Mouse (Mus musculus): ENCODE results near the gene Kcnk6. TPM values are rescaled to one million over a fixed set of nuclear protein-coding genes. Genes with fewer than 3 reads are reported as not detected.

Kcnk6 gene
- 1 to 10 TPM; 4.2 to 5.8 TPM for total RNA-seq (2021)

DNA sequence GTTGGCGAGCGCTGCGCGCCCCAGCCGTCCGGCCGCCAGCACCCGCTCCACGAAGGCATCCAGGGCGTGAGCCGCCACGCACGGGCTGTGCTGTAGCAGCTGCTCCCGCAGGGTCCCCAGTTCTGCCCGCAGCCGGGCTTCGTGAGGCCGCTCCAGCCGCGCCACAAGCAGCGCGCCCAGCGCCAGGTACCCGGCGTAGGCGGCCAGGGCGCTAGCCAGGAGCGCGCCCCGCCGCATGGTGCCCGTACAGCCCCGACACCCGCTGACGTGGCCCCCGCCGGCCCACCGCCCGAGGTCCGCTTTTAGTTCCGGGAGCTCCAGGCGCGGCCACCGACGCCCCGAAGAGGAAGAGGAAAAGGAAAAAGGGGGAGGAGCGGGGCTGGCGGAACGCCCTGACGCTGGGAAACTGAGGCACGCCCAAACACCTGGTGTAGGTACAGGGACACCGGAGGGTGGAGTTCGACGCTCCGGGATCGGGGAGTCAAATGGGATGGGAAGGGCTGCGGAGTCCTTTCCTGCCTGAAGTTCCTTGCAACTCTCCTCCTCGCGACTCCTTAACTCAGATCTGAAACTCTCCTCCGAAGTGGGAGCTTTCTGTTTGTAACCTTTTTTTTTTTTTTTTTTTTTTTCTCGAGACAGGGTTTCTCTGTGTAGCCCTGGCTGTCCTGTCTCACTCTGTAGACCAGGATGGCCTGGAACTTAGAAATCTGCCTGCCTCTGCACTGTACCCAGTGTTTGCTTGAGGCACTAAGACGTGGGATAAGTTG lies at the start of gene Kcnk6:
Gene Kcnk6 (minus strand): TSS at position 269 of the 767 bp plus-strand sequence.
- peak; percentile 69 for DNase-seq
- intact Hi-C loops (cut with DNase I) = no loop called here

DNA sequence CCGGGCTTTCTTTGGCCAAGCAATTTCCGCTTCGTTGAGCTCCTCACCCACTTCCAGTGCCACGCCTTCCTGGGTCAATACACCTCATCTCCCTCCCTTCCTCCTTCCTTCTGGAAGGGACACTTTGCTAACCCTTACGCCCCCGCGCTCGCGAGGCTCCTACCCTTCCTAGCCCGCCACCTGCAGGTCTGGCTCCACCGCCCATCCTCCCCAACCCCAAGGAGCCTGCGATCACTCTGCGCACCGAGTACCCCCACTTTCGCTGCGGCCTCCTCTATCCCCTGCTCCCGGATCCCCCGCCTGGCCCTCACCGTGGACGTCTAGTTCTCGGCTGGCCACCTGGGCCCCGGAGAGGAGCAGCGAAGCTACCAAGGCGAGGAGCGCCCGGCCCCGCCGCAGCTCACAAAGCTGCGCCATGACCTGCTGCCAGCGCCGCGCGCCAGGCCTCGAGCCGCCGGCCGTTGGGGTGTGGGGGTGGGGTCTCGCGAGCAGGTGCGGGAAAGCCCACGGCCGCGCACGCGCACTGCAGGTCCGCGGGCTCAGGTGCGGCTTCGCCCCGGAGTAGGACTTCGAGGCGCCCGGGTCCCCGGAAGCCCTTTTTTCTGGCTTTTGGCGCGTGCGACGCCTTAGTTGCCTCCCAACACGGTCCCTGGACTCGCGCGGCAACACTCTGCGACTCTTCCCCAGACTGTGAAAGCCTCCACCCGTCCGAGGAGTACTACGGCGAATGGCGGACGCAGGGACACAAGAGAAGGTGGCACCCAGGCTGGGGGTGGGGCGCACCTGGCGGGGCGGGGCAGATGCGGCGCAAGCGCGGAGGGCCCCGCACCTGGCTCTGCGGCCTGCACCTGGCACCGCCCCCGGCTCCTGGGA lies 49.1 kb upstream of the Kcnk6 start, which contains the start of gene Spint2:
Gene Spint2 (minus strand): TSS at position 712 of the 873 bp plus-strand sequence.
- intact Hi-C loops (cut with DNase I) = loop anchor here (5.0 kb wide), 1 partner anchor 34 kb away; the partner anchor contains the start of gene 2200002D01Rik
- peak; percentile 64 to 69 for DNase-seq

DNA sequence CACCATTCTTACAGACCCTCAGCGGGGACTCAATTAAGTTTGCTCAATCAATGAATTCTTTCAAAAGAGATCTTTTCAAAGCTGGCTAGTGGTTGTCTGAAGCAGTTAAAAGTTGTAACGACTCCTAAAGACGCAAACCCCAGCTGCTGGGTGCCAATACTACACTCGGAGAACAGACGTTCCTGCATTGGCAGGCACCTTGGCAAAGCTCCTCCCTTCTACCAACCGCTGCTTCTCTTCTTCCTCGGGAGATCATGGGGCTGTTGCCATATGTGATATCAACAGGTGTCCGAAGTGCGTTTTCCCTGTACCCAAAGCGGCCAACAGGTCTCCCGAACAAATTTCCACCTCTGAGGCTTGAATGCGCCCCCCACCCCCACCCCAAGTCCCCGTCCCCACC lies 48.5 kb upstream of the Kcnk6 start:
- intact Hi-C loops (cut with DNase I) = loop anchor here (5.0 kb wide), 1 partner anchor 34 kb away; the partner anchor contains the start of gene 2200002D01Rik
- DNase-seq = peak; percentile 36 to 43

DNA sequence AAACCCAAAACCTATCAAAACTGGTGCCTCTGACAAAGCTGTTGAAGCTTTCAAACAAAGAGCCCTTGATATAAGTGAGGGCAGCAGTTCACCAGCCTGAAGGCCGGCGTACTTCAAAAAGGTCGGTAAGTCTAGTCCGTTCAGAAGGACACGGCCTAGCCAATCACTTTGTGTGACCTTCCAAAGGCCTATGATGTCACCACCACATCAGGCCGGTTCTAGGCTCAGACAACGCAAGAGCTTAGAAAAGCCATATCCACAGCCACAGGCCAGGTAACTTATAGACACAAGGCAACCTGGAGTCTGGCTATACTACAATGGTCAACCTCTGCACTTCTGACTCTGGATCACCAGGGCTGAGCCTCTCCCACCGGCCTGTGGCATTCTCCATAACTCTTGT lies 47.6 kb upstream of the Kcnk6 start:
- DNase-seq = no peak
- intact Hi-C loops (cut with DNase I) = loop anchor here (5.0 kb wide), 1 partner anchor 33 kb away; the partner anchor contains the start of gene 2200002D01Rik

DNA sequence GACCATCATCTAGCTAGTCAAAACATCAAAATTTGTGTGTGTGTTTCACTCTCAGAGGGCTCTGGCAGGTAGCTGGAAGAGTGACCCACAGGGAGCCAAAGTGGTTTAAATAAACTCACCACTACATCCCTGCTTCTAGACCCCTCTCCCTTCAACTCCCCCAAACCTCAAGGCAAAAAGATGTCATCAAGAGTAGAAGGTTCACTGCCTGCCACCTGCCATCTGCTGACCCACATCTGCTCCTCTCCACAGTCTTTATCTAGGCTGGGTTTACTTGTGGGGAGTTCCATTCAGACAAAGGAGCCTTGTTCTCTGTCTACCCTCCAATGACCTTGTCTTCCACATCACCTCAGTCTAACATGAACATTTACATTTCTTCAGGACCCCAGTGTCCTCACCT lies 46.9 kb upstream of the Kcnk6 start:
- intact Hi-C loops (cut with DNase I) = no loop called here
- no peak for DNase-seq

DNA sequence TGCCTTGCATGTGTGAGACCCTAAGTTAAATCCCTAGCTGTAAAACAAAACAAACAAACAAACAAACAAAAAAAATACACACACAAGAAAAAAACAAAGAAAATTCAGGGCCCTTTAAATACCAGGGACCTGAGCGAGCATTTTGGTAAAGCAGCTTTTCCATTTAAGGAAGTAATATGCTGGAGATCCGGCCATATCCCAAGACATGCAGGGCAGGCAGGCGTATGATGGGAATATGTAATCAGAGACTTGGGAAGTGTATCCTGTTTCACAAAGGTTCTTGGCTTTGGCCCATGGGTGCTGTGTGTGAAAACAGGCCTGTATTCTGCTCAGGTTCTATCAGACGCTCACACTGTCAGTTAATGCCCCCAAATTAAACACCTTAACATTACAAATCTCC lies 45.2 kb upstream of the Kcnk6 start:
- no peak for DNase-seq

DNA sequence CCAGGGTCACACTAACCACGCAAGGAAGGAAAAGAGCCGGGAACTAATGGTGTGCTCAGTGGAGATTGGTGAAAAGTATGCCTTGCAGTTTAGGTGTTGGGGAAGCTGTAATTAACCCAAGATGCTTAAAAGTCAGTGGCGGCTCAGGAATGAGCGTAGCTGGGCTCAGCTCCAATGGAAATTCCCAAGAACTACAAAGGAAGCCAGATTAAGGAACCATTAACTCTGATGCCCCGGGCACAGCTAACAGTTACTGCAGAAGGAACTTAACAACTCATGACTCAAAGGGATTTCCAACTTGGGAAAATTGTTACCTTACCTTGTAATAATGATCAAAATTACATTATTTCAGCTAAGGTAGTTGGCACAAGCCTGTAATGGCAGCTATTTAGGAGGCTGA lies 44.4 kb upstream of the Kcnk6 start:
- intact Hi-C loops (cut with DNase I) = no loop called here
- no peak for DNase-seq

More for the DNA sequence above, 45.2 kb upstream of the Kcnk6 start:
- intact Hi-C loops (cut with DNase I) = no loop called here

DNA sequence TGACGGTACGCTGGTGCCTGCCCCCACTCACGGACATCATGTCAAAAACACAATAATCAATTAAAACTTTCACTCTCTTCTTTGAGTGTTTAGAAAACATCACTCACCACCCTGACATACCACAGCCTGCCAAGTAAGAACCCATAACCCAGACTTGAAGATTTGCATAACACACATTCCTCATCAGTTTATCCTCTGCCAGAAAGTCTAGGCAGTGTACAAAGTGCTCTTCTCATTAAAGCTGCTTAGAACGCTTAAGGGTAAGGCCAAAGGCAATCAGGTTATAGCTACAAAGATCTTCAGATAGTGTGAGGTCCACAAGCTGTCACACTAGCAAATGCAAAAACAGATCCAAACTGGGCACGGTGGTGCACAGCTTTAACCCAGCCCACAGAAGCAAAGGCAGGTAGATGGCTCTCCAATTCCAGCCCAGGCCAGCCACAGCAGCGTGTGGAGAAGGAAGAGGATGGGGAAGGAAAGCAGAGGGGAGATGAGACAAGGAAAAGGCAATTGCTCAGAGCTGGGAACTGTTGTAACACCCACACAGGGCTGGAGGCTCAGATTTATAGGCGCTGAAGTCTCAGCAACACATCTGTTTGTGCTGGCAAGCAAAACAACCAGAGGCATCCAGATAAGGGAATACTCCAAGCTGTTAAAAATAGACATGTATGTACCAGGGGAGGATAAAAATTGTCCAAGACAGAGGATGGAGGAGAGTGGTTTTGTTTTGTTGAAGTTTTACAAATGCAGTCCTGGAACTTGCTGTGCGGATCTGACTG lies 39.6 kb upstream of the Kcnk6 start:
- peak; percentile 48 to 54 for DNase-seq
- intact Hi-C loops (cut with DNase I) = no loop called here

DNA sequence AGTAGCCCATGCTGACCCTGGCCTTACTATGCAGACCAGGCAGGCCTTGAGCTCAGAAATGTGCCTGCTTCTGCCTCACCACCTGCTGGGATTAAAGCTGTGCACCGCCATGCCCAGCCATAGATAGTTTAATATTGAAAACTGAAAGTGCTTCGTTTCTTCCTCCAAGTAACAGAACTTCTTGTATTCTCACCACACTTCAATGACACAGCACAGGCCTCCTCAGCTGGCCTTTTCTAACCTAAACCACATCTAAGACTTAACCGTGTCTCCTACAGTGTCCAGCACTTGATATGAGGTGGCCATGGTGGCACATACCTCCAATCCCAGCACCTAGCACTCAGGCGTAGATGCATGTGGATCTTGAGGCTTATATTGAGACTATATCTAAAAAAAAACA lies 38.1 kb upstream of the Kcnk6 start:
- intact Hi-C loops (cut with DNase I) = no loop called here
- no peak for DNase-seq

DNA sequence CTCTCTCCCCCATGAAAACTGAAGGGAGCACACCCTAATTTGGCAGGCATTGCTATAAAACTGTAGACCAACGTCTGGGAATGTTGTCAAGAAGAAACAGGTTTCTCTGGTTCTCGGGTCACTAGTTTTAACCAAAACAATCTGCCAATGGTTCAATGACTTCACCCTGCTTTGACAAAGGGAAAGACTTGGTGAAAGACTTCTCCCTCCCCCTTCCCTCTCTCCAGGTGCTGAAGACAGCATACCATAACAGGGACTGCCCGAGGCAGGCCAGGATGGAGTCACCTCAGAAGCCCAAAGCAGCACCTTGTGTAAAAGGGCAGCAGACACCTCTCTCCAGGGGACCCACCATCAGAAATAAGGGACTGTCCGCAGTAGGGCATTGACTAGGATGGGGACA lies 34.6 kb upstream of the Kcnk6 start:
- intact Hi-C loops (cut with DNase I) = no loop called here
- DNase-seq = no peak

DNA sequence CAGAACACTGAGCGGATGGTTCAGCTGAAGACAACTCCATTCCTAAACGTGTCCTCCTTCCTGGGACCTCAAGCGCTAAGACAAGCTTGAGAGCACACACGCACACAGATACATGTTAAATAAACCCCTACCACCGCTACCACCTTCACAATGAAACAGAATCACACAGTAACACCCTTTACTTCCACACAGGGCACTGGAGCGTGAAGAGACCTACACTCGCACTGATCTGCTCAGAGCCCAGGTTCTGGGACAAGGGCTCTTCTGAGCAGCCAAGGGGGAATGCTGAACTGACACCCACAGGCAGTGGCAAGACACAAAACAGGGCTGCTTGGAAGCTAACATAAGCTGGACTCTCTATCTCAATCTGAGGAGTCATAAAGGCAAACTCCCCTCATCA lies 33.3 kb upstream of the Kcnk6 start:
- no peak for DNase-seq
- intact Hi-C loops (cut with DNase I) = no loop called here

DNA sequence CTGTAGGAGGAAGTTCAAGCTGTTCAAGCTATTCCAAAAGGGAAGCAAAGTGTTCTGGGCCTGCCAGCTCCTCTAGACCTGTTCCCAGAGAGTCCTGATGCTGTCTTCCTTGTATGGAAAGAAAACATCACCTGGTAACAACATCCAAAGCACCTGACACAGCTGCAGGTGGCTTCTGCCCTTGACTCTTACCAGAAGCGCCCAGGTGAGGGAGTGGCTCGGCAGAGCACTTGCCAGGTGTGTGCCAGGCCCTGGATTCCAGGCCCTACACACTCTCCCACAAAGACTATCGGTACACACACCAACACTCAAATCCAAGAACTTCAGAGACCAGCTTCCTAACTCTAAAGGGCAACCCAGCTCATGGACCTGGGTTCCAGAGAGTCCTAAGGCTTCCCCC lies 31.5 kb upstream of the Kcnk6 start:
- no peak for DNase-seq
- intact Hi-C loops (cut with DNase I) = no loop called here

DNA sequence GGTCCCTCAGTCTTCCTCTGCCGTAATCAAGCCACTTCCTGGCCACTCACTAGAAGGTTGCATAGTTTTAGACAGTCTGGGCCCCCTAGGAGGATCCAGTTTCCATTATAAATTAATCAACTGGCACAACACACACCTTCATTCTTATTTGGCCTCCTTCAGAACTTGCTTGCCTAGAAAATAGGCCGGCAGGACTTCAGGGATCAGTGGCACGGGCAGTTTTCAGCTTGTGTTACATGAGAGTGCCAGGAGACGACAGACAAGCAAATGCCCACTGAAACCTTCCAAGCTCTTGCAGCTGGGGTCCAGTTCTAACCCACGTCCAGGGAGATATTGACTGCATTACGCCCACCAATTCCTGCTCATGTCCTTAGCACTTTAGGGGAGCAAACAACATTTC lies 29.8 kb upstream of the Kcnk6 start:
- no peak for DNase-seq
- intact Hi-C loops (cut with DNase I) = no loop called here

DNA sequence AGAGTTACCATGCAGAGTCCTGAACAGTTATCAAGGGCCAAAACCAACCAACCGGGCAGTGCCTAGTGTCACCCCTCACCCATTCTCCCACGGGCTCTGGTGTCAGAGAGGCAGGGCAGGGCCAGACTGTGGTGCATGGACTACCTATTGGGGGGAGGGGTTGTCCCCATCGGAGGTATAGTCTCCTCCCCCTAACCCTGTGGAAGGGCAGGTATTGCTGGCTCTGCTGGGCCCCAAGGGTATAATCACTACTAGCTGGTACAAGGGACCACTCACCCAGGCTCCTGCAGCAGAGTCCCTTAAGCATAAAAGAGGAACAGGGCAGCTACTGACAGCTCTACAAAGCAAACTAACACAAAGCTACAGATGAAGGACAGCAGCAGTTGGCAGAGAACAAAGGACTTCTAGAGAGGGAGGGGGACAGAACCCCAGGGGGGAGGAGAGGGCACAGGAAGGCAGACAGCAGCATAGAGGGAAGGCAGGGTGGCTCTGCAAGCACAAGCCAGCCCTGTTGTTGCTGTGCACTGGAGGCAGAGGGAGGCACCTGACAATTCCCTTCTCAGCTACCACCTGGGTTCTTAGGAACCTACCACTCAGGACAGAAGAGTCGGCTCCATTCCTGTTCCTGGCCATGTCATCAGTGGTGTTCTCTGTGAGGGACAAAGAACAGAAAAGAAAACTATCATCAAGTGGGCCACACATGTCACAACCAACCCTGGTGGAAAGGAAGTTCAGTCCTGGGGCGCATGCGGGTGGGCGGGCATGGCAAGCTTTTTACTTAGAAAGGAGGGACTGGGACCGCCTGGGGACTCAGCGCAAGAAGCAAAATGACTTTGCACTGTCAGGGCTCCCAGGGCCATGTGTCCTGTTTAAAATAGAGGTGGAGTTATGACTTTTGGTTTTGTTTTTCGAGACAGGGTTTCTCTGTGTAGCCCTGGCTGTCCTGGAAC lies 27.7 kb upstream of the Kcnk6 start:
- intact Hi-C loops (cut with DNase I) = no loop called here
- no peak for DNase-seq

DNA sequence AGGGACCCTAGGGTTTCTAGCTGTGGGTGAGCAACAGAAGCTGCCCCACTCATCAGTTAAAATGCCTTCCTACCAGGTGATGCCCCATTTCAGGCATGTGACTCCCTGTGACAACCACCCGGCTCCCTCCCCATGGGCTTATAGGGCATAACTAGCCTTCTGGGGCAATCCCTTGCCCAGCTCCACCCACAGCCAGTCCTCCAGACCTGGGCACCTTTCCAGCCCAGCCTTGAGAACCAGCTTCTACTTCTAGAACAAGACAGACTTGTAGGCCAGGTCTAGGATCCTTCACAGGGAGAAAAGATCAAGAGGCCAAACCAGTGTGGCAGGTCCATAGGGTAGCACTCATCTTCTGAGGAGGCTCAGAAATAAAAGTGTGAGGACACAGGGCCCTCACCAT lies 25.1 kb upstream of the Kcnk6 start:
- intact Hi-C loops (cut with DNase I) = no loop called here
- DNase-seq = no peak

DNA sequence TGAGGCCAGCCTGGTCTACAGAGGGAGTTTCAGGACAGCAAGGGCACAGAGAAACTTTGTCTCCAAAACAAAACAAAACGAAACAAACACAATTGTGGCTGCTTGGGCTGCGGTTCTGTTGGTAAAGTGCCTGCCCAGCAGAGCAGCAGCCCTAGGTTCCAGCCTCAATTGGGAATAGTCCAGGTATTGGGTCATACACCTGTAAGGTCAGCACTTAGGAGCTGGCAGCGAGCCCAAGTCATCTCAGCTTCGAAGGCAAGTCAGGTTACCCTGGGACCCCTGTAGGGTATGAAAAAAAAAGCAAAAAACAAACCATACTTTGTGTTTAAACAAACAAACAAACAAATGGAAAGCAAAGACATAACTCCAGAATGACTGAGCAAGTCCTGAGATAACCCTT lies 23.6 kb upstream of the Kcnk6 start:
- no peak for DNase-seq
- intact Hi-C loops (cut with DNase I) = no loop called here

DNA sequence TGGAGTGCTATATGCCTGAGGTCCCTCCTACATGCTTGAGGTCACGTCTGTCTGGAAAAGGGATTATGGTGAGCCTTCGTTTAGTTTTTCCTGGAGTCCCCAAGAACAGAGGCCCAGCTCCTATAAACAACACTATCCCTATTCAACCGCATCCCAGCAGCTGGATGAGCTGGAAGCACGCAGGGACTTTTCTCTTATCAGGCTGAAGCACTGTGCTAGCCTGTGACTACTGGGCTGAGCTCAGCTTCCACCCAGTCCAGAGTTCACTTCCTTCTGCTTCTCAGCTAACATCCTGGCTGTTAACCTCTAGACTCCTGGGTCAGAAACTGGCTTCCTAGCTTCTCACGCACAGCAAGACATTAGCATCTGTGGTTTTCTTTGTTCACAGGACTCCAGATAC lies 21.5 kb upstream of the Kcnk6 start:
- DNase-seq = no peak
- intact Hi-C loops (cut with DNase I) = no loop called here

DNA sequence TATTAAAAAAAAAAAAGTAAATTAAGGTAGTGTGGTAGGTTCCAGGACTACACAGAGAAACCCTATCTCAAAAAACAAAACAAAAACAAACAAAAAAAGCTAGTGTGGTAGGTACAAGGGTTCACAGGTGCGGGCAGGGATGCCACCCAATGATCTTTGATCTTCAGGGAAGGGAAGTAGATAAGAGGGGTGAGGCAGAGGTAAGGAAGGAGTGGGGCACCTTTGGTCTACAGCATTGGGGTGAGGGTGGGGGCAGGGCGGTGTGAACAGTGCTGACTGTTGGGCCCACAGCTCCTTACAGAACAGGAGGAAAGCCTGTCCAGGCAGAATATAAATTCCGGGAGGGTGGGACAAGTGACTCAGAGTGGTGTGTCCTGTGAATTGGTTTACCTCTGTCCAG lies 18.9 kb upstream of the Kcnk6 start:
- intact Hi-C loops (cut with DNase I) = no loop called here
- DNase-seq = no peak

DNA sequence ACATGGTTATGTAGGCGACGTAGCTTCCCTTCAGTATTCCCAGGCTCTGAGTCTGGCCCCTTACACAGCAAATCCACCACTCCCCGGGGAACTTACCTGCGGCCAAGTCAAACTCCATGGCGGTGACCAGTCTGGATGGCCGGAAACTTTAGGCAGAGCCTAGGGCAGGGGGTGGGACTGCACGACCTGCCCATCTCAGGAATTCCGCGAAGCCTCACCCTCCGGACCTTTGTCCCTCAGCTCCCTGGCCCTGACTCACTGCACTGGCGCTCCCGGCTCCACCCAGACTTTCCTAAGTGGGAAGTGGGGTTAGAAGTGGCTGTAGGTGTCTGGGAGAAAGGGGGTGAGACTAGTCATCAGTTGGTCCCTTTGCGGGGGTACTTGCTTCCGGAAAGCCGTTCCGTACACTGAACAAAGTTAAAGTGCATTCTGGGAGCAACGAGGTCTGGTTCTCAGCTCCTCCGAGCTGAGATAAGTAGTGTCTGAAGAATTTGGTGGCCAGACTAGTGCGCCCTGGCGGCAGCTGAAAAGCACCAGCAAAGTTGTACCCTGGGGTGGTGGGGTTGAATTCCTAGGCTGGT lies 16.0 kb upstream of the Kcnk6 start, which contains the start of gene 2200002D01Rik:
Gene 2200002D01Rik (minus strand): TSS at position 206 of the 581 bp plus-strand sequence.
- intact Hi-C loops (cut with DNase I) = loop anchor here (5.0 kb wide), 3 partner anchors 34 to 274 kb away; partner anchors contain the start of gene Spint2

More for the DNA sequence above, 16.0 kb upstream of the Kcnk6 start, which contains the start of gene 2200002D01Rik:
- peak; percentile 56 for DNase-seq

Data from heart, postnatal 10 days (tissue).